In genomic region chr5:127241136-127241924, GRCm38 (mm10) we compare ENCODE assay signal across 8 mouse cellular contexts. TPM values are rescaled to one million over a fixed set of nuclear protein-coding genes. Genes with fewer than 3 reads are reported as not detected.
DNase-seq lines count a peak whose midpoint lies in the region; ATAC-seq and TF ChIP-seq lines count a peak whose summit lies in the region.

TSS of gene Tmem132c (plus strand) at chr5:127241808.

- peak; percentile 10 to 24 for DNase-seq in spleen, adult 18-20 months
- no peak for DNase-seq in spleen, adult 12 weeks (ENCODE audit: low spot score)
- peak; percentile 90 for DNase-seq in embryonic facial prominence, embryonic 14.5 days (ENCODE audit: low spot score)
- peak; percentile 34 for DNase-seq in heart, adult 8-10 months (ENCODE audit: low spot score)
- DNase-seq in kidney, adult 9 months: peak; percentile 15
- peak; percentile 70 for DNase-seq in liver
- DNase-seq in midbrain, postnatal 0 days (ENCODE audit: low spot score): peak; percentile 75
- DNase-seq in urinary bladder, adult 18-20 months (ENCODE audit: low spot score in 2 of 2): peak; percentile 47 to 62

- H3K9me3 ChIP-seq in embryonic facial prominence, embryonic 14.5 days (ENCODE audit: control insufficient read depth, low read length): peaks cover 11% of the 10 kb centered on the region
- no peaks in the 10 kb centered on the region for H3K9me3 ChIP-seq in midbrain, postnatal 0 days (ENCODE audit: low read length)

- peaks cover 10% of the 10 kb centered on the region for H3K4me1 ChIP-seq in embryonic facial prominence, embryonic 14.5 days (ENCODE audit: control insufficient read depth, insufficient read depth, low read length)
- H3K4me1 ChIP-seq in midbrain, postnatal 0 days (ENCODE audit: insufficient read depth, low read length): peaks cover 10% of the 10 kb centered on the region; the same call in 1 of the 2 replicates

- peak within 1 kb of the TSS; percentile 72 for H3K9ac ChIP-seq in embryonic facial prominence, embryonic 14.5 days (ENCODE audit: low read depth, low read length)
- peak within 1 kb of the TSS; percentile 60 for H3K9ac ChIP-seq in midbrain, postnatal 0 days (replicated peaks; ENCODE audit: low read length, poor library complexity, severe bottlenecking)

- peak within 1 kb of the TSS; percentile 61 for H3K27ac ChIP-seq in embryonic facial prominence, embryonic 14.5 days (replicated peaks; ENCODE audit: low read depth, low read length)
- H3K27ac ChIP-seq in midbrain, postnatal 0 days (ENCODE audit: low read depth, low read length): 0 out of 2 replicates have a peak within 1 kb of the TSS, but pooled peaks have one; percentile 32

- peak; percentile 92 for ATAC-seq in embryonic facial prominence, embryonic 14.5 days (ENCODE audit: low read depth)
- peak; percentile 80 for ATAC-seq in midbrain, postnatal 0 days (ENCODE audit: low FRiP score)

- peak within 1 kb of the TSS; percentile 77 for H3K4me3 ChIP-seq in embryonic facial prominence, embryonic 14.5 days (ENCODE audit: low read depth, low read length)
- peak within 1 kb of the TSS; percentile 61 for H3K4me3 ChIP-seq in midbrain, postnatal 0 days (ENCODE audit: low read depth, low read length)

- H3K36me3 ChIP-seq in embryonic facial prominence, embryonic 14.5 days (ENCODE audit: control insufficient read depth, insufficient read depth, low read length): no peaks in the 10 kb centered on the region
- no peaks in the 10 kb centered on the region for H3K36me3 ChIP-seq in midbrain, postnatal 0 days (ENCODE audit: insufficient read depth, low read length)

- H3K4me2 ChIP-seq in embryonic facial prominence, embryonic 14.5 days (ENCODE audit: low read depth, low read length): peak within 1 kb of the TSS; percentile 83
- H3K4me2 ChIP-seq in midbrain, postnatal 0 days (ENCODE audit: low read depth, low read length, poor library complexity, severe bottlenecking): peak within 1 kb of the TSS; percentile 75

- TF ChIP-seq CTCF in midbrain, postnatal 0 days (IDR thresholded peaks at IDR 0.05): no peak

- 1% methylated on average over 35 of the region's 58 CpGs for WGBS in embryonic facial prominence, embryonic 14.5 days
- 1% methylated on average over 58 of the region's 58 CpGs for WGBS in midbrain, postnatal 0 days

- peaks cover 19% of the 10 kb centered on the region for H3K27me3 ChIP-seq in embryonic facial prominence, embryonic 14.5 days (replicated peaks; ENCODE audit: control insufficient read depth, insufficient read depth, low read length)
- peaks cover 13% of the 10 kb centered on the region; the same call in 1 of the 2 replicates for H3K27me3 ChIP-seq in midbrain, postnatal 0 days (ENCODE audit: insufficient read depth, low read length)

RNA-seq across cellular contexts. Expression of gene Tmem132c, which starts in this region (rescaled TPM):
- polyA plus RNA-seq in embryonic facial prominence, embryonic 14.5 days (2014; fragmentation: Nextera tagmentation; extraction: Ambion mirVana): 22.3 and 26.6 TPM in 2 replicates
- under 1 TPM; 0.06 to 0.30 (median 0.20) TPM for total RNA-seq in heart, adult 8-10 months (2022)
- total RNA-seq in midbrain, postnatal 0 days (2014; rRNA removed): 37.9 and 40.0 TPM in 2 replicates
- 8.7 and 10.2 TPM in 2 replicates for polyA plus RNA-seq in midbrain, postnatal 0 days (2015; fragmentation: Nextera tagmentation; extraction: Ambion mirVana)

Comparison
In these comparisons a context has a peak if more than half of its experiments do, and no peak if none do; other contexts are left out.
1. RNA of gene Tmem132c (total RNA-seq): 37.9 to 40.0 TPM in midbrain, postnatal 0 days; 0.06 to 0.30 TPM in heart, adult 8-10 months; every median in the first group is over 10 times any median in the second.
2. Peak in DNase-seq in heart, adult 8-10 months; RNA of the gene not detected or under 1 TPM.